Mouse (Mus musculus) kidney, embryonic 14.5 days (tissue): ENCODE measurements around the gene Proca1. TPM values are rescaled to one million over a fixed set of nuclear protein-coding genes. Genes with fewer than 3 reads are reported as not detected.
A peak's percentile ranks its signal among the peaks of the same experiment; 100 is the strongest.

ENCODE experiments used
- ATAC-seq: fragments of 200-750 bp; cut with Nextera tagmentation; 2 replicates; pipeline ENCODE4 v1.8.0; 2017; ENCODE audit warnings: moderate number of reproducible peaks, mild to moderate bottlenecking, moderate TSS enrichment, moderate library complexity; ENCODE audit not compliant: low FRiP score, low TSS enrichment
- H3K27ac ChIP-seq: fragments of 300-500 bp; sonication (generic); 2 replicates; pipeline ENCODE4 v1.5.1; 2014; ENCODE audit warnings: low read depth, mild to moderate bottlenecking, low read length, moderate library complexity, mixed read lengths
- H3K27me3 ChIP-seq: fragments of 300-500 bp; sonication (generic); 2 replicates; pipeline ENCODE4 v1.6.1; 2014; ENCODE audit warnings: mild to moderate bottlenecking, low read length; ENCODE audit not compliant: control insufficient read depth, insufficient read depth
- H3K36me3 ChIP-seq: fragments of 300-500 bp; sonication (generic); 2 replicates; pipeline ENCODE4 v1.6.1; 2014; ENCODE audit warnings: low read length, mixed read lengths; ENCODE audit not compliant: control insufficient read depth, insufficient read depth
- H3K4me1 ChIP-seq: fragments of 300-500 bp; sonication (generic); 2 replicates; pipeline ENCODE4 v1.6.1; 2014; ENCODE audit warnings: low read length, mixed read lengths; ENCODE audit not compliant: control insufficient read depth, insufficient read depth
- H3K4me2 ChIP-seq: fragments of 300-500 bp; sonication (generic); replicated peaks from 2 replicates; pipeline ENCODE4 v1.6.1; 2014; ENCODE audit warnings: low read depth, mild to moderate bottlenecking, low read length
- H3K4me3 ChIP-seq: fragments of 300-500 bp; sonication (generic); 2 replicates; pipeline ENCODE4 v1.5.1; 2014; ENCODE audit warnings: mild to moderate bottlenecking, low read length
- H3K9ac ChIP-seq: fragments of 300-500 bp; sonication (generic); 2 replicates; pipeline ENCODE4 v1.6.1; 2014; ENCODE audit warnings: low read depth, mild to moderate bottlenecking, low read length, moderate library complexity
- H3K9me3 ChIP-seq: fragments of 300-500 bp; sonication (generic); 2 replicates; pipeline ENCODE4 v1.6.1; 2016; ENCODE audit warnings: low read length; ENCODE audit not compliant: control insufficient read depth
- WGBS: fragments of 180-500 bp; shearing (Covaris S2); extraction: QIAGEN DNeasy Blood & Tissue Kit; methylation state at CpG from one replicate; pipeline ENCODE4 v1.1.7; 2014; 5-methylcytosine and 5-hydroxymethylcytosine counted together
- polyA plus RNA-seq: library from polyadenylated mRNA; unstranded; fragments of >200 nt; fragmentation: Nextera tagmentation; extraction: Ambion mirVana; gene quantifications from 2 replicates; pipeline ENCODE4 v1.2.1, GENCODE M21; 2014

Proca1 gene
- polyA plus RNA-seq, 1 experiment from 2014 or later = 4.1 TPM

DNA sequence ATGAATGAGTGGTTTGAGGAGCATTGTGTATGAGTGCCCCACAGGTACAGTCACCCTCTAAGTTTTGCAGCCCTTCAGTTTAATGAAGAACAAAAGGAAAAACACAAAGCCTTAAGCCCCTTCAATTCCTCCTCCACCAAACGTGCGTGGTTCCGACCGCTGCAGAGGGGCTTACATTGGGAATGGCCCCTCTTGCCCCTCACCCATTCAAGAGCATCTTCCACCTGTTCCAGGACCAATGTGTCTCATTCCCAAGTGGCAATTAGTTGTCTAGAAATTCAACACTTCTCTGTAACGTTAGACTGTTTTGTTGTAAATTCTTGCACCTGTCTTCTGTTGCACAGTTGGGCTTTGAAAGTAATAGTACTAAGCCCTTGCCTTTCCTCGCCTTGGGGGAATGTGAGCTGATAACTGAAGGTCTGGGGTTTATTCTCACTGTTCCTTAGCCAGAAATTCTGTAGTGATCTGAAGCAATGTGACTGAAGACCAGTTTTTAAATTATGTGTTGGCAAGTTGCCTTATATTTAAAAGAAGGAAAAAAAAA lies 37.0 kb upstream of the Proca1 start:
- Histone ChIP-seq H3K36me3 (peaks cover 89% of the 10 kb centered on the region), H3K4me3 (no peak overlapping the region), H3K27me3 (no peaks in the 10 kb centered on the region), H3K4me2 (no peak overlapping the region), H3K4me1 (no peaks in the 10 kb centered on the region), H3K9me3 (no peaks in the 10 kb centered on the region), H3K9ac (no peak overlapping the region), H3K27ac (no peak overlapping the region)
- no peak for ATAC-seq
- 60% methylated on average over 6 of the region's 6 CpGs for WGBS

DNA sequence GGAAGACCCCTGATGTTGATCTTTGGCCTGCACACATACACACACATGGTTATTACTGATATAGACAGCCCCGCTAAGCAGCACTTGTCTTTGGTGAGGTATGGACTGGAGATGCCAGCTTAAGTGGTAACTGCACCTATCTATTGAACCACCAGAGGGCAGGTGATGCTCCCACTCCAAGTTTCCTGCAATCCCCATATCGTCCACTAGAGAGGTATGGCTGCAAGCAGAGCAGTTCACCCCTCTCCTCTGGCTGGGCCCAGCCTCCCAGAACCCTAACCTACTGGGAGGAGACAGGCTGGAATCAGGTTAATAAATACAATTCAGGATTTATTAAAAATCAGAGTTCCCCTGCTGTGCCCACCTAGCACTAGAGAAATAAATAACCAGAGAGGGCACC lies 34.1 kb upstream of the Proca1 start:
- no peak overlapping the region for H3K4me2 ChIP-seq
- no peak overlapping the region for H3K27ac ChIP-seq
- peak; percentile 16 for ATAC-seq
- peaks cover 80% of the 10 kb centered on the region for H3K36me3 ChIP-seq
- peaks cover 20% of the 10 kb centered on the region for H3K4me1 ChIP-seq
- H3K9ac ChIP-seq = no peak overlapping the region
- 31% methylated on average over 2 of the region's 2 CpGs for WGBS
- no peak overlapping the region for H3K4me3 ChIP-seq
- H3K27me3 ChIP-seq = no peaks in the 10 kb centered on the region
- no peaks in the 10 kb centered on the region for H3K9me3 ChIP-seq

DNA sequence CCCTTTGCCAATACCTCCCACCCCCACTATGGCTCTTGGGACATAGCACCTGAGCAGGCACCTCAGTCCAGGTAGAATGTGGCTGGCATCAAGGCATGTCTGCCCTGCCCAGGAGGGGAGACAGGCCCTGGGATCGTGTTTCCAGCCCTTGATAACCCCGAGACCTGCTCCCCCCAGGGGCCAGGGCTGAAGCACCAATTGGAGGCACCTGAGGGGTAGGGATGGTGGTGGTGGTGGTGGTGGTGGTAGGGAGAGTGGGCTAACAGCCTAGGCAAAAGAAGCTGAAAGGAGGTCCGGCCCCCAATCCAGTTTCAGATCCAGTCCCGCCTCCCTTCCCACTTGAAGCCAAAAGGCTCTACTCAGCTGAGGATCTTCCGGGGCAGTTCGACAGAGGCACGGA lies 33.6 kb upstream of the Proca1 start:
- WGBS = 84% methylated on average over 7 of the region's 7 CpGs
- Histone ChIP-seq H3K4me2 (no peak overlapping the region), H3K27me3 (no peaks in the 10 kb centered on the region), H3K36me3 (peaks cover 75% of the 10 kb centered on the region), H3K9ac (no peak overlapping the region), H3K9me3 (no peaks in the 10 kb centered on the region), H3K4me3 (no peak overlapping the region), H3K27ac (no peak overlapping the region), H3K4me1 (peaks cover 20% of the 10 kb centered on the region)
- ATAC-seq = no peak

DNA sequence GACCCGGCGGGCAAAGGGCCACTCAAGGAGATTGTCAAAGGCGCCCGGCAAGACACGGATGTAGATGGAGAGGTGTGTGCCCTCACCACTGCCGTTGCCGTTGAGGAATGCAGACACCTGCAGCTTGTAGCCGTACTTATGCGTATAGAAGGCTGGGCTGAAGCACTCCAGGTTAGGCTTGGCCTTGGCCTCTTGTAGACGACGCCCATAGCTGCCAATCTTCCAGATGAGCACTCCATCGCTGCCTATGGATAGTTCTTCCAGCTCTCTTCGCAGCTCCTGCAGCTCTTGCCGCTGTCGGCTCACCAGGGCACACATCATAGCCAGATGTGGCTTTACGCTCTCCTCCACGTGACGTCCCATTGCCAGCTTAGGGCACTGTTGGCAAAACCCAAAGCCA lies 33.0 kb upstream of the Proca1 start:
- Histone ChIP-seq H3K9ac (no peak overlapping the region), H3K27me3 (no peaks in the 10 kb centered on the region), H3K4me1 (peaks cover 20% of the 10 kb centered on the region), H3K27ac (no peak overlapping the region), H3K4me3 (no peak overlapping the region), H3K4me2 (no peak overlapping the region), H3K36me3 (peaks cover 70% of the 10 kb centered on the region), H3K9me3 (no peaks in the 10 kb centered on the region)
- 87% methylated on average over 18 of the region's 18 CpGs for WGBS
- ATAC-seq = no peak

DNA sequence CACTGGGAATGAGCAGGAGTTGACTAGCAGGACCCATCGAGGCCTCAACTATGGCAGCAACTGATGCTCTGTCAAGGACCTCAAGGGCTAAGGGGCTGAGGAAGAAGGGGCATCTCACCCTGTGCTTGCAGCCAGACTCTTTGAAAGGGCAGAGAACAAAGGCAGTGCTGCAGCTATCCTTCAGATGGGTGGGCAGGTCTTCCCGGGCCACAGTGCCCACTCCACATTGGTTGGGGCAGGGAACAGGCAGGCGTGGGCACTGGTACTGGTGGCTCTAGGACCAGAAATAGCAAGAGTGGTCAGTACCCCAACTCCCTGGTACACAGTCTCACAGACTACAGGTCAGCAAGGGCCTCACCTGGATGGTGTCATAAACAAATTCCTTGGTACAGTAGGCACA lies 32.5 kb upstream of the Proca1 start:
- H3K9me3 ChIP-seq = no peaks in the 10 kb centered on the region
- H3K4me2 ChIP-seq = no peak overlapping the region
- H3K27ac ChIP-seq = no peak overlapping the region
- H3K4me1 ChIP-seq = peaks cover 21% of the 10 kb centered on the region
- H3K9ac ChIP-seq = no peak overlapping the region
- 91% methylated on average over 3 of the region's 3 CpGs for WGBS
- H3K36me3 ChIP-seq = peaks cover 65% of the 10 kb centered on the region
- no peaks in the 10 kb centered on the region for H3K27me3 ChIP-seq
- H3K4me3 ChIP-seq = no peak overlapping the region
- ATAC-seq = no peak

DNA sequence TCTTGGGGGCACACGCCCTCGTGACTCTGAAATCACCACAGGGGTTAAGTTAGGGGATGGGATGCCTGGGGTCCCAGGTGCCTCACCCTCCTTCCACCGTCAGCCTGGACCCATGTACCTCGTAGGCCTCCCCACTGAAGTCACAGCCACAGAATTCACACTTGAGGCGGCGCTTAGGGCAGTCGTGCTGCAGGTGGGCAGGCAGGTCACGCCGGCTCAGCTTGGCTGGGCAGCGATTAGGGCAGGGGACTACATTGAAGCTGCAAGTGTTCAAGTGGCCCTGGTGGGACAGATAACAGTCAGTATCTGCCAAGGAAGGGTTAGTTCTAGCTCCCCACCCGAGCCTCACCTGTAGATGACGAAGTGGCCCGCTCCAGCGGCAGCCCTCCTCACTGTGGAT lies 32.0 kb upstream of the Proca1 start:
- Histone ChIP-seq H3K27me3 (no peaks in the 10 kb centered on the region), H3K36me3 (peaks cover 60% of the 10 kb centered on the region), H3K4me2 (no peak overlapping the region), H3K9me3 (no peaks in the 10 kb centered on the region), H3K27ac (no peak overlapping the region), H3K4me1 (peaks cover 25% of the 10 kb centered on the region), H3K9ac (no peak overlapping the region), H3K4me3 (no peak overlapping the region)
- no peak for ATAC-seq
- 90% methylated on average over 14 of the region's 14 CpGs for WGBS

DNA sequence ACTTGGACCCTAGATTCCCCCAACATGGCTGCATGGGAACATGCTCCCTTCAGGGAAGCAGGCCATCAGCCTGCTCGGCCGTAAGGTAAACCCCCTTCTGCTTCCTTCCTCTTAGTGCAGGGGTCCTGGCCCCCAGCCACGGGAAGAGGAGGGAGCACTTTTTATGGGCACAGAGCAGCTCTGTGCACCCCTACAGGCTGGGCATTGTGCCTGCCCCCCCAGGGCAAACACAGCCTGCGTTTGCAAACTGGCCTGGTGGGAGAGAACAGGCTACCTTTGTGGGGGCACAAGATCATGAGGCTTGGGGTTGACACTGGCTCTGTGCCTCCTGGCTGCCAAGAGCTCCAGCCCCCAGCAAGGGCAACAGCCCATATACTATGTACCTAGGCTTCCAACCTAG lies 31.2 kb upstream of the Proca1 start:
- H3K27ac ChIP-seq = 0 out of 2 replicates have a peak overlapping the region, but pooled peaks have one; percentile 9

DNA sequence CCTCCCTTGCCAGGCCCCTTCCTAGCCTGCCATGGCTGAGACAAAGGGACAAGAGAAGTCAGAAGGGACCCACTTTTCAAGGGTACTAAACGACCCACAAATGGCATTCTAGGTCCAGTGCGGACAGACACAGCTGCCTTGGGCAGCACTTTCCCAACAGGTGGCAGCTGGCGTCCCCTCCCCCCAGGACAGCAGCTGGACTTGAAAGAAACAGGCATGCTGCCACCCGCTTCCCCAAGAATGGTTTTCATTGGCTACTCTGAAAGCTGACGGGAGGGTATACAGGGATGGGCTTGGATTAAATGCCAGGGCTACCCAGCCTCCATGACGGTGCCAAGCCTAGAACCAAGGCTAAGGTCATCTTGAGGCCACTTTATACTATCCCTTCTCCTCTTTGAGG lies 30.7 kb upstream of the Proca1 start:
- no peak for ATAC-seq
- Histone ChIP-seq H3K9ac (peak overlapping the region; percentile 99; the same call in 1 of the 2 replicates), H3K4me1 (peaks cover 31% of the 10 kb centered on the region), H3K4me3 (peak overlapping the region; percentile 100; the same call in 1 of the 2 replicates), H3K4me2 (peak overlapping the region; percentile 75), H3K36me3 (peaks cover 50% of the 10 kb centered on the region), H3K9me3 (no peaks in the 10 kb centered on the region), H3K27me3 (no peaks in the 10 kb centered on the region), H3K27ac (peak overlapping the region; percentile 99; the same call in 1 of the 2 replicates)
- 39% methylated on average over 6 of the region's 6 CpGs for WGBS

More for the DNA sequence above, 31.2 kb upstream of the Proca1 start:
- Histone ChIP-seq H3K36me3 (peaks cover 53% of the 10 kb centered on the region), H3K27me3 (no peaks in the 10 kb centered on the region), H3K9me3 (no peaks in the 10 kb centered on the region), H3K9ac (0 out of 2 replicates have a peak overlapping the region, but pooled peaks have one; percentile 99), H3K4me1 (peaks cover 31% of the 10 kb centered on the region), H3K4me2 (peak overlapping the region; percentile 75), H3K4me3 (no peak overlapping the region)
- WGBS = 59% methylated on average over 4 of the region's 4 CpGs
- no peak for ATAC-seq

DNA sequence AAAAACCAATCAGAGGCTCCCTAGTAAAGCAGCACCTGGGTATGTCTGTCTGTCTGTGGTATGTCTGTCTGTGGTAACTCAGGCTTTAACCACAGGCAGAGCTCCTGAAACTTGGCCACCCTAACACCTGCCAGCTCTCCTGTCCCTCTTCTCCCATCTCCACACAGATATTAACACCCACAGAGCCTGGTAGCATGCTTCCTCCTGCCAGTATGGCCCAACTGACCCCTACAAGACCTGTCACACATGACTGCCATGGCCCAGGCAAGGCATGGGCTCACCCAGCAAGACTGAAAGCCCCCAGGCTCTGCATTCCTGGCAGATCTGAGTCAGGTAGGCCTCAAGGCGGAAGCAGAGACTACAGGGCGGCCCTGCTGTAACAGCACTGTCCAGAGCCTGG lies 30.1 kb upstream of the Proca1 start:
- Histone ChIP-seq H3K4me1 (peaks cover 31% of the 10 kb centered on the region), H3K27me3 (no peaks in the 10 kb centered on the region), H3K4me2 (peak overlapping the region; percentile 75), H3K9me3 (no peaks in the 10 kb centered on the region), H3K4me3 (peak overlapping the region; percentile 100), H3K27ac (peak overlapping the region; percentile 99), H3K9ac (peak overlapping the region; percentile 99), H3K36me3 (peaks cover 45% of the 10 kb centered on the region)
- WGBS = 49% methylated on average over 2 of the region's 2 CpGs
- no peak; the same call in 1 of the 2 replicates for ATAC-seq
